Mouse (Mus musculus) heart, embryonic 12.5 days (tissue): ENCODE results near the gene Asb17. TPM values are rescaled to one million over a fixed set of nuclear protein-coding genes. Genes with fewer than 3 reads are reported as not detected.
A peak's percentile ranks its signal among the peaks of the same experiment; 100 is the strongest.

Experiments used
- ATAC-seq: fragments of 200-750 bp; cut with Nextera tagmentation; 2 replicates; pipeline ENCODE4 v1.8.0; 2017; ENCODE audit warnings: moderate TSS enrichment, moderate library complexity; ENCODE audit not compliant: insufficient number of reproducible peaks, low FRiP score
- H3K27ac ChIP-seq: fragments of 300-500 bp; sonication (generic); 2 replicates; pipeline ENCODE4 v1.5.1; 2016; ENCODE audit warnings: mild to moderate bottlenecking, moderate library complexity; ENCODE audit not compliant: poor library complexity, severe bottlenecking
- H3K27me3 ChIP-seq: fragments of 300-500 bp; sonication (generic); replicated peaks from 2 replicates; pipeline ENCODE4 v1.6.1; 2016; ENCODE audit warnings: mild to moderate bottlenecking, moderate library complexity
- H3K36me3 ChIP-seq: fragments of 300-500 bp; sonication (generic); 2 replicates; pipeline ENCODE4 v1.6.1; 2016; ENCODE audit warnings: mild to moderate bottlenecking, moderate library complexity
- H3K4me1 ChIP-seq: fragments of 300-500 bp; sonication (generic); replicated peaks from 2 replicates; pipeline ENCODE4 v1.6.1; 2016; ENCODE audit warnings: mild to moderate bottlenecking
- H3K4me2 ChIP-seq: fragments of 300-500 bp; sonication (generic); 2 replicates; pipeline ENCODE4 v1.6.1; 2016; ENCODE audit warnings: mild to moderate bottlenecking, moderate library complexity
- H3K4me3 ChIP-seq: fragments of 300-500 bp; sonication (generic); 2 replicates; pipeline ENCODE4 v1.5.1; 2016; ENCODE audit warnings: mild to moderate bottlenecking
- H3K9ac ChIP-seq: fragments of 300-500 bp; sonication (generic); 2 replicates; pipeline ENCODE4 v1.6.1; 2016; ENCODE audit warnings: mild to moderate bottlenecking, moderate library complexity
- H3K9me3 ChIP-seq: fragments of 300-500 bp; sonication (generic); replicated peaks from 2 replicates; pipeline ENCODE4 v1.6.1; 2016; ENCODE audit warnings: mild to moderate bottlenecking, moderate library complexity
- WGBS: fragments of 180-500 bp; shearing (Covaris S2); methylation state at CpG from one replicate; pipeline ENCODE4 v1.1.7; 2016; 5-methylcytosine and 5-hydroxymethylcytosine counted together
- polyA plus RNA-seq: library from polyadenylated mRNA; unstranded; fragments of >200 nt; fragmentation: Nextera tagmentation; extraction: Ambion mirVana; gene quantifications from 2 replicates; pipeline ENCODE4 v1.2.1, GENCODE M21; 2016

The Asb17 gene
- polyA plus RNA-seq, 1 experiment from 2014 or later = 0.70 TPM

- WGBS = 71% methylated on average over 6 of the region's 6 CpGs
- Histone ChIP-seq H3K27ac (peak overlapping the region; percentile 17; the same call in 1 of the 2 replicates), H3K9me3 (no peaks in the 10 kb centered on the region), H3K9ac (no peak overlapping the region), H3K4me2 (no peak overlapping the region), H3K27me3 (no peaks in the 10 kb centered on the region), H3K4me3 (no peak overlapping the region), H3K4me1 (peaks cover 11% of the 10 kb centered on the region; the same call in 1 of the 2 replicates), H3K36me3 (no peaks in the 10 kb centered on the region)
- ATAC-seq = no peak
These were observed 11.4 kb upstream of the Asb17 start for GRCm38 (mm10) chr3:153832654-153832945.

DNA sequence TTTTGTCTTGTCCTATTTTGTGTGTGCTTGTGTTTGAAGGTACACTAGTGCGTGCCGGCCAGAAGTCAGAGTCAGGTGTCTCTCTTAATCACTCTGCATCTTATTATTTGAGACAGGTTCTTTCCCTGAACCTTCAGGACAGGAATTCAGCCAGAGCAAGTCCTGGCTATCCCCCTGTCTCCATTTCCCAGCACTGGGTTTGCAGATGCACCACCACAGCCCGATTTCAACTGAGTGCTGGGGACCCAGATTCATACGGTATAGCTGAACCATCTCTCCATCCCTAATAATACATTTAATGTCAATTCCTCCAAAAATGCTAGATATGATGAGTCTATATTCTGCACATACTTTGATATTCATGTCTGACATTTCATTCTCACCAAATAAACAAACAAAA is 9.9 kb upstream of the Asb17 start:
- ATAC-seq = no peak
- no peak overlapping the region for H3K9ac ChIP-seq
- H3K9me3 ChIP-seq = 0 out of 2 replicates have a peak, but pooled peaks cover 4% of the 10 kb centered on the region
- H3K27ac ChIP-seq = no peak overlapping the region
- no peak overlapping the region for H3K4me2 ChIP-seq
- 89% methylated on average over 4 of the region's 4 CpGs for WGBS
- peaks cover 11% of the 10 kb centered on the region; the same call in 1 of the 2 replicates for H3K4me1 ChIP-seq
- no peaks in the 10 kb centered on the region for H3K27me3 ChIP-seq
- H3K36me3 ChIP-seq = no peaks in the 10 kb centered on the region
- no peak overlapping the region for H3K4me3 ChIP-seq

DNA sequence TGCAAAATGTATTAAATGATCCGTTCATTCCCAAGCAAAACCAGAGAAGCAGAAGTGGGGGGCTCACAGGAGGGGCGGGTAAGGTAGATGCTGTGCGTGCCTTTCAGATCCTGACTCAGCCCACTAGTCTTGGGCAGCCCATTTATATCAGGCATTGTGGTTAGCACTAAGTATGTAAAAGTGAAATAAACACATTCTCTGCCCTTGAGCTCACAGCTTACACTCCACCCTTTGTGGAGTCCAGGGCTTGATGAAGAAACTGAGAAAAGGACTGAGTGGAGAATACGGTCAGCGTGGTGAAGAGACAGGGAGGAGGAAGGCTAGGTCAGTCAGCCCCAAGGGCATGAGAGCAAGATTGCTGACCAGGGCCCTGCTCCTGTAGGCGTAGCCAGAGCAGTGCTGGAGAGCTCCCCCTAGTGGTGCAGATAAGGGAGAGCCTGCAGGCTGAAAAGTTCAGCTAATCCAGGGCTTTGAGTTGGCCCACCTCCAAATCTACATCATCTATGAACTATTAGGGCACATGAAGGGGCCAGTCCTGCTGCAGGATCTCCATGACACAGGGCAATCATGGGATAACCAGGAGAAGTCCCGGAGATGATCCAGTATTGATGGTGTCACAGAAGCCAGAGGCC is 8.4 kb upstream of the Asb17 start:
- Histone ChIP-seq H3K27me3 (no peaks in the 10 kb centered on the region), H3K4me1 (peaks cover 11% of the 10 kb centered on the region; the same call in 1 of the 2 replicates), H3K4me3 (no peak overlapping the region), H3K27ac (no peak overlapping the region), H3K9me3 (0 out of 2 replicates have a peak, but pooled peaks cover 4% of the 10 kb centered on the region), H3K9ac (no peak overlapping the region), H3K36me3 (no peaks in the 10 kb centered on the region), H3K4me2 (no peak overlapping the region)
- WGBS = 55% methylated on average over 7 of the region's 7 CpGs
- 0 out of 2 replicates have a peak, but pooled peaks have one; percentile 51 for ATAC-seq

DNA sequence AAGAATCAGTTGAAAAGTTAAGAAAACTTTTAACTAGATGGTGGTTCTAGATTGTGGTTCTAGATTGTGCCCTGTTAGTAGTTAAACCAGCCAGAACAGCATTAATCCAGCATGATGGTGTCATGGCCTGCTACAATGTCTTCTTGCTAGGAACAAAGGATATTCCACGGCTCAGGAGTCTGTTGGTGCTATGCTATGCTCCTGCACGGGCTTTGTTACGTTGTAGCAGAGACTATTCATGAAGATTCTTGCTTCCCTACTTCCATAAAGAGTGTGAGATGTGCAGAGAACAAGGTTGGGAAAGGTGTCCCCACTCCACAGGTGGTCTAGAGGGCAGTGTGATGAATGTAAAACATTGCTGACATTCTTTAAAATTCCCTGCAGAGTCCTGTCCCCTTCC is 7.7 kb upstream of the Asb17 start:
- Histone ChIP-seq H3K4me2 (no peak overlapping the region), H3K9ac (no peak overlapping the region), H3K4me1 (peaks cover 11% of the 10 kb centered on the region; the same call in 1 of the 2 replicates), H3K27me3 (no peaks in the 10 kb centered on the region), H3K9me3 (0 out of 2 replicates have a peak, but pooled peaks cover 4% of the 10 kb centered on the region), H3K27ac (no peak overlapping the region), H3K4me3 (no peak overlapping the region), H3K36me3 (no peaks in the 10 kb centered on the region)
- WGBS = 79% methylated on average over 3 of the region's 3 CpGs
- no peak for ATAC-seq

DNA sequence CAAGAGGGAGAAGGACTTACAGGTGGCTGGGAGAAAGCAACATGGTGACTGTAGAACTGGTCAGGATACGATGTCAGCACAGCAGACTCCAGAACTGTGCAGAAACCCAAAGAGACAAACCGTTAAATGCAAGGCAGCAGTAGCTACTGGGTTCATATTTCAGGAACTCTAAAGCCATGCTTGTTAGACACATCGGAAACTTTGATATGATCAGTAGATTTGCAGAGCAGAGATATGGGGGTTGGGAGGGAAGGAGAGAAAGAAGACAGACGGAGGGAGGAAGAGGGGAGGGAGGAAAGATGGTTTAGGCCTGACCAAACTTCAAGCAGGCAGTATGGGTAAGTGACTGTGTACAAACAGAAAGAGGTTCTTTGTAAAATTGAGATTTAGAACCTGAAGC is 6.4 kb upstream of the Asb17 start:
- Histone ChIP-seq H3K4me3 (no peak overlapping the region), H3K27ac (no peak overlapping the region), H3K27me3 (no peaks in the 10 kb centered on the region), H3K4me1 (peaks cover 2% of the 10 kb centered on the region; the same call in 1 of the 2 replicates), H3K4me2 (no peak overlapping the region), H3K9me3 (0 out of 2 replicates have a peak, but pooled peaks cover 4% of the 10 kb centered on the region), H3K9ac (no peak overlapping the region), H3K36me3 (no peaks in the 10 kb centered on the region)
- 60% methylated on average over 4 of the region's 4 CpGs for WGBS
- ATAC-seq = no peak

DNA sequence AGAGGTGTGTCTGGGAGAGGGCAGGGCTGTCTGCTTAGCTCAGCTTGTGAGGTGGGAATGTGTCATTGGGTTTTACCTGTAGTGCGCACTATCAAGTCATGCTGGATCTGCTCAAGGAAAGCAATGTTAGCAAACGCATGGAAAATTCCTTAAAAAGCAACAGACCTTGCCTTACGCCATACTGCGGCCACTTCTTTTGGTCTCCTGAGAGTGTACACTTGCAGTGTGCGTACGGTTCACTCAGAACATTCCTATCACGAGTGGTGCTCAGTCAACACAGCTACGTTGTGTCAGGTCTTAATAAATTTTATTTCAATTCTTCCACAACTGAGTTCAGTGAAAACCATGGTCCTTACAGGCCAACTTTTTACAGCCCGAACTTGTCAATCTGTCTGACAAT is 748 bp downstream of the Asb17 start:
- Histone ChIP-seq H3K4me3 (no peak overlapping the region), H3K27me3 (peaks cover 27% of the 10 kb centered on the region; the same call in 1 of the 2 replicates), H3K27ac (no peak overlapping the region), H3K36me3 (no peaks in the 10 kb centered on the region), H3K9ac (no peak overlapping the region), H3K4me2 (no peak overlapping the region), H3K4me1 (peaks cover 16% of the 10 kb centered on the region), H3K9me3 (no peaks in the 10 kb centered on the region)
- 89% methylated on average over 9 of the region's 9 CpGs for WGBS
- no peak for ATAC-seq

DNA sequence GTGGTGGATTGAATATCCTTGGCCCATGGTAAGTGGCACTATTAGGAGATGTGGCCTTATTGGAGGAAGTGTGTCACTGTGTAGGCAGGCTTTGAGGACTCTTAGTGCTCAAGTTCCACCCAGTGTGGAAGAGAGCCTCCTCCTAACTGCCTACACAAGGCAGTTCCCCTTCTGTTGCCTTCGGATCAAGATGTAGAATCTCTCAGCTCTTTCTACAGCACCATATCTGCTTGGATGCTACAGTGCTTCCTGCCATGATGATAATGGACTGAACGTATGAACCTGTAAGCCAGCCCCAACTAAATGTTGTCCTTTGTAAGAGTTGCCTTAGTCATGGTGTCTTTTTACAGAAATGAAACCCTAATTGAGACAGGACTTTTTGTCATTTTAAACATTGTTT is 1.5 kb downstream of the Asb17 start:
- H3K36me3 ChIP-seq = no peaks in the 10 kb centered on the region
- 63% methylated on average over 2 of the region's 2 CpGs for WGBS
- H3K4me3 ChIP-seq = no peak overlapping the region
- peaks cover 17% of the 10 kb centered on the region for H3K4me1 ChIP-seq
- no peak overlapping the region for H3K27ac ChIP-seq
- H3K9ac ChIP-seq = no peak overlapping the region
- ATAC-seq = no peak
- no peaks in the 10 kb centered on the region for H3K9me3 ChIP-seq
- H3K27me3 ChIP-seq = peaks cover 33% of the 10 kb centered on the region
- H3K4me2 ChIP-seq = no peak overlapping the region

DNA sequence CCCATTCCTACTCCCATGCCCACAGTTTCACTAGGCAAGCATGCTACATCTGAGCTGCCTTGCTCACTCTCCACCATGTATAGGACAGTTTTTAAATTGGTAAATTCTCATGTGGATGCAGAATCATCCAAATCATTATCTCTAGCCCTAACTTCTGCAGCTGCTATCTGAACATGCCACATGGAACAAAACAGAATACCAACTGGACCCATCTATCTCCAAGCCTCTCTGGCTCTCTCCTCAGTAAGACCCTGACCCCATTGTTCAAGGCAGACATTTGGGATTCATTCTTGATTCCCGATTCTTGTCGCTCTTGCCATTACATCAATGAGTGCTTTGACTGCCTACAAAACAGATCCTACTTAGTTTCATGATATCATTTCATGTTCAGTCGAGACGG is 2.1 kb downstream of the Asb17 start:
- Histone ChIP-seq H3K4me2 (no peak overlapping the region), H3K9me3 (no peaks in the 10 kb centered on the region), H3K27me3 (peaks cover 37% of the 10 kb centered on the region), H3K4me3 (no peak overlapping the region), H3K9ac (no peak overlapping the region), H3K4me1 (peaks cover 17% of the 10 kb centered on the region), H3K27ac (no peak overlapping the region), H3K36me3 (no peaks in the 10 kb centered on the region)
- 87% methylated on average over 4 of the region's 4 CpGs for WGBS
- no peak for ATAC-seq

- WGBS = 46% methylated on average over 7 of the region's 7 CpGs
- ATAC-seq = no peak
- Histone ChIP-seq H3K27me3 (peaks cover 40% of the 10 kb centered on the region), H3K27ac (no peak overlapping the region), H3K36me3 (no peaks in the 10 kb centered on the region), H3K4me3 (no peak overlapping the region), H3K4me1 (peaks cover 17% of the 10 kb centered on the region), H3K9me3 (no peaks in the 10 kb centered on the region), H3K9ac (no peak overlapping the region), H3K4me2 (no peak overlapping the region)
These were observed 3.3 kb downstream of the Asb17 start for GRCm38 (mm10) chr3:153847207-153847733.

- Histone ChIP-seq H3K27me3 (peaks cover 50% of the 10 kb centered on the region), H3K4me2 (peak overlapping the region; percentile 29; the same call in 1 of the 2 replicates)
- ATAC-seq = peak; percentile 84
These were observed 5.5 kb downstream of the Asb17 start for GRCm38 (mm10) chr3:153849368-153850015.

GRCm38 (mm10) chr3:153850759-153851158 is 6.8 kb downstream of the Asb17 start:
- Histone ChIP-seq H3K27me3 (peaks cover 45% of the 10 kb centered on the region), H3K4me2 (no peak overlapping the region), H3K27ac (no peak overlapping the region), H3K36me3 (no peaks in the 10 kb centered on the region), H3K9me3 (no peaks in the 10 kb centered on the region), H3K4me1 (peaks cover 17% of the 10 kb centered on the region), H3K9ac (no peak overlapping the region), H3K4me3 (no peak overlapping the region)
- no peak for ATAC-seq
- WGBS = 73% methylated on average over 7 of the region's 7 CpGs

More at GRCm38 (mm10) chr3:153849368-153850015, 5.5 kb downstream of the Asb17 start:
- no peaks in the 10 kb centered on the region for H3K36me3 ChIP-seq
- no peak overlapping the region for H3K27ac ChIP-seq
- H3K9ac ChIP-seq = no peak overlapping the region
- WGBS = 5% methylated on average over 5 of the region's 5 CpGs
- peaks cover 17% of the 10 kb centered on the region for H3K4me1 ChIP-seq
- H3K4me3 ChIP-seq = no peak overlapping the region
- H3K9me3 ChIP-seq = no peaks in the 10 kb centered on the region
